8 mouse cellular contexts compared by ENCODE assay signal in the genomic region with DNA sequence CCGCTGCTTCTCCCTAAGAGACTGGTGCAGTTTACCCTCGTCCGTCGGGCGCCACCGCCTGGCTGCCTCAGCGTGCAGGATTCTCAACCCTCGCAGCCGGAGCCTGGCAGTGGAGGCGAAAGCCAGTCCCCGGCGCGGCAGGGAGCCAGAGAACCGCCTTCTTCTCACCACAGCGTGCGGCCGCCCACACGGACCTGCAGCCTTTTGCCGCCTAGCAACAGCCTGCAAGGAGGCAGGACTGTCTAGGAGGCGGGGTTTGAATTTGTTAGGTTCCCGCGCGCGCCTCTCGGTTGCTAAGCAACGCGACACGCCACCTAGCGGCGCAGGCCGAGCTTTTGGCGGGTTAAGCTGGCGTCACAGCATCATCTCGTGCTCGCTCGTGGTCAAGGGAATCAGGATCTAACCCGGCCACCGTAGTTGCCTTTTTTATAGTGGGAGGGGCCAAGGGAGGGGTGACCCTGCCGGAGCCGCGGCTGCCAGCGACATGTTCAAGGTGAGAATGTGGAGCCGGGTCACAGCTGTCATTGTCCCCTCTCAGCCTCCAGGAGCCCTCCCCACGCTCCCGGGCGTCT. TPM values are rescaled to one million over a fixed set of nuclear protein-coding genes. Genes with fewer than 3 reads are reported as not detected.
DNase-seq lines count a peak whose midpoint lies in the region; ATAC-seq and TF ChIP-seq lines count a peak whose summit lies in the region.

A gene (minus strand): TSS at position 108 of the 572 bp plus-strand sequence.
A gene (plus strand): TSS at position 448 of the 572 bp plus-strand sequence.

- peaks cover 3% of the 10 kb centered on the region for H3K27me3 ChIP-seq in ES-Bruce4 (ENCODE audit: control insufficient read depth, insufficient read depth, low read length, poor library complexity, severe bottlenecking)
- H3K27me3 ChIP-seq in forebrain, embryonic 13.5 days = peaks cover 56% of the 10 kb centered on the region
- peaks cover 43% of the 10 kb centered on the region for H3K27me3 ChIP-seq in liver, postnatal 0 days (ENCODE audit: insufficient read depth, low read length)
- H3K27me3 ChIP-seq in neural tube, embryonic 14.5 days (ENCODE audit: control insufficient read depth, insufficient read depth, low read length) = peaks cover 27% of the 10 kb centered on the region

- ATAC-seq in cerebellum, adult (ENCODE audit: insufficient number of reproducible peaks, low FRiP score, low TSS enrichment) = peak; percentile 98
- ATAC-seq in forebrain, embryonic 13.5 days = peak; percentile 99
- ATAC-seq in liver, postnatal 0 days = peak; percentile 99
- ATAC-seq in neural tube, embryonic 14.5 days (ENCODE audit: low read depth) = peak; percentile 99

- 13% methylated on average over 45 of the region's 46 CpGs for WGBS in forebrain, embryonic 13.5 days
- WGBS in large intestine, adult 2 months = 18% methylated on average over 46 of the region's 46 CpGs
- 13% methylated on average over 46 of the region's 46 CpGs for WGBS in liver, postnatal 0 days (ENCODE audit: insufficient replicate concordance)
- WGBS in neural tube, embryonic 14.5 days = 9% methylated on average over 46 of the region's 46 CpGs

- TF ChIP-seq POLR2A in ES-Bruce4 (IDR thresholded peaks at IDR 0.05; ENCODE audit: insufficient read depth, low read length) = peak; percentile 15

- intact Hi-C loops in heart, postnatal 10 days (cut with DNase I) = loop anchor here (1.0 to 5.0 kb wide), 3 partner anchors 77 to 176 kb away; a partner anchor contains a TSS

- H3K4me3 ChIP-seq in ES-Bruce4 (ENCODE audit: low read depth, low read length) = peak within 1 kb of the TSS; percentile 90
- H3K4me3 ChIP-seq in forebrain, embryonic 13.5 days = peak within 1 kb of the TSS; percentile 54
- peak within 1 kb of the TSS; percentile 69 for H3K4me3 ChIP-seq in liver, postnatal 0 days (ENCODE audit: low read depth, low read length)
- H3K4me3 ChIP-seq in neural tube, embryonic 14.5 days (ENCODE audit: low read depth, low read length) = peak within 1 kb of the TSS; percentile 51

- H3K4me1 ChIP-seq in ES-Bruce4 (ENCODE audit: control insufficient read depth, insufficient read depth, low read length) = peaks cover 1% of the 10 kb centered on the region
- peaks cover 9% of the 10 kb centered on the region; the same call in 1 of the 2 replicates for H3K4me1 ChIP-seq in forebrain, embryonic 13.5 days
- no peaks in the 10 kb centered on the region for H3K4me1 ChIP-seq in liver, postnatal 0 days (ENCODE audit: insufficient read depth)
- H3K4me1 ChIP-seq in neural tube, embryonic 14.5 days (ENCODE audit: control insufficient read depth, insufficient read depth, low read length) = no peaks in the 10 kb centered on the region

- no peaks in the 10 kb centered on the region for H3K36me3 ChIP-seq in ES-Bruce4 (ENCODE audit: control insufficient read depth, insufficient read depth, low read length, poor library complexity, severe bottlenecking)
- no peaks in the 10 kb centered on the region for H3K36me3 ChIP-seq in forebrain, embryonic 13.5 days (ENCODE audit: poor library complexity, severe bottlenecking)
- H3K36me3 ChIP-seq in liver, postnatal 0 days (replicated peaks; ENCODE audit: insufficient read depth, low read length) = no peaks in the 10 kb centered on the region
- H3K36me3 ChIP-seq in neural tube, embryonic 14.5 days (ENCODE audit: control insufficient read depth, insufficient read depth, low read length) = no peaks in the 10 kb centered on the region

- TF ChIP-seq CTCF in ES-Bruce4 (IDR thresholded peaks at IDR 0.05; ENCODE audit: low read depth, low read length) = peak; percentile 44
- peak; percentile 86 for TF ChIP-seq CTCF in liver, postnatal 0 days (IDR thresholded peaks at IDR 0.05; ENCODE audit: low read depth)

- no peak within 1 kb of the TSS for H3K27ac ChIP-seq in ES-Bruce4 (ENCODE audit: insufficient read depth, low read length)
- H3K27ac ChIP-seq in forebrain, embryonic 13.5 days = no peak within 1 kb of the TSS; the same call in 1 of the 2 replicates
- peak within 1 kb of the TSS; percentile 50 for H3K27ac ChIP-seq in liver, postnatal 0 days (ENCODE audit: low read depth)
- peak within 1 kb of the TSS; percentile 64 for H3K27ac ChIP-seq in neural tube, embryonic 14.5 days (ENCODE audit: low read depth, low read length)

- no peaks in the 10 kb centered on the region for H3K9me3 ChIP-seq in ES-Bruce4 (replicated peaks; ENCODE audit: control insufficient read depth, insufficient read depth, low read length, poor library complexity, severe bottlenecking)
- H3K9me3 ChIP-seq in forebrain, embryonic 13.5 days (replicated peaks) = no peaks in the 10 kb centered on the region
- no peaks in the 10 kb centered on the region for H3K9me3 ChIP-seq in liver, postnatal 0 days (ENCODE audit: low read length)
- no peaks in the 10 kb centered on the region for H3K9me3 ChIP-seq in neural tube, embryonic 14.5 days (ENCODE audit: control insufficient read depth, low read length)

- DNase-seq in heart, postnatal 10 days = peak; percentile 97
- DNase-seq in large intestine, adult 2 months (ENCODE audit: low read depth, low spot score) = peak; percentile 70
- peak; percentile 95 for DNase-seq in liver, postnatal 0 days
- DNase-seq in testis, postnatal 10 days (ENCODE audit: low spot score) = peak; percentile 95

- TF ChIP-seq EP300 in ES-Bruce4 (IDR thresholded peaks at IDR 0.05; ENCODE audit: insufficient read depth, low read depth, low read length) = 0 out of 2 replicates have a peak, but pooled peaks have one; percentile 5
- peak; percentile 48; the same call in 1 of the 2 replicates for TF ChIP-seq EP300 in liver, postnatal 0 days (IDR thresholded peaks at IDR 0.05; ENCODE audit: low read depth)

- H3K4me2 ChIP-seq in forebrain, embryonic 13.5 days = peak within 1 kb of the TSS; percentile 52
- peak within 1 kb of the TSS; percentile 72 for H3K4me2 ChIP-seq in liver, postnatal 0 days (ENCODE audit: low read depth, low read length)
- H3K4me2 ChIP-seq in neural tube, embryonic 14.5 days (ENCODE audit: low read depth, low read length) = peak within 1 kb of the TSS; percentile 38

- H3K9ac ChIP-seq in ES-Bruce4 (ENCODE audit: low read depth, poor library complexity, severe bottlenecking) = peak within 1 kb of the TSS; percentile 78
- H3K9ac ChIP-seq in forebrain, embryonic 13.5 days = peak within 1 kb of the TSS; percentile 66
- H3K9ac ChIP-seq in liver, postnatal 0 days (replicated peaks) = peak within 1 kb of the TSS; percentile 67
- peak within 1 kb of the TSS; percentile 48 for H3K9ac ChIP-seq in neural tube, embryonic 14.5 days (replicated peaks; ENCODE audit: low read depth, low read length)

RNA-seq across cellular contexts. Expression of the first gene that starts in this region (rescaled TPM):
- polyA plus RNA-seq in ES-Bruce4 (2011; ENCODE audit: insufficient read depth, insufficient read length, low read depth, missing spikeins) = not detected in 2 replicates
- polyA plus RNA-seq in forebrain, embryonic 13.5 days (2015; fragmentation: Nextera tagmentation; extraction: Ambion mirVana) = 0.09 and 0.12 TPM in 2 replicates
- not detected for total RNA-seq in heart, postnatal 10 days (2021)
- polyA plus RNA-seq in large intestine, adult 2 months (2012; rRNA removed) = not detected in 2 replicates
- polyA plus RNA-seq in liver, postnatal 0 days (2015; fragmentation: Nextera tagmentation; extraction: Ambion mirVana) = not detected in 2 replicates
- polyA plus RNA-seq in neural tube, embryonic 14.5 days (2014; fragmentation: Nextera tagmentation; extraction: Ambion mirVana) = not detected in 2 replicates

RNA-seq across cellular contexts. Expression of the second gene that starts in this region (rescaled TPM):
- 36.4 and 38.0 TPM in 2 replicates for polyA plus RNA-seq in ES-Bruce4 (2011; ENCODE audit: insufficient read depth, insufficient read length, low read depth, missing spikeins)
- 133 and 135 TPM in 2 replicates for polyA plus RNA-seq in forebrain, embryonic 13.5 days (2015; fragmentation: Nextera tagmentation; extraction: Ambion mirVana)
- 100 to 1,000 TPM; 186 to 197 TPM for total RNA-seq in heart, postnatal 10 days (2021)
- polyA plus RNA-seq in large intestine, adult 2 months (2012; rRNA removed) = 9.1 and 12.9 TPM in 2 replicates
- 49.7 and 52.9 TPM in 2 replicates for polyA plus RNA-seq in liver, postnatal 0 days (2015; fragmentation: Nextera tagmentation; extraction: Ambion mirVana)
- polyA plus RNA-seq in neural tube, embryonic 14.5 days (2014; fragmentation: Nextera tagmentation; extraction: Ambion mirVana) = 133 and 145 TPM in 2 replicates

Comparison
In these comparisons a context has a peak if more than half of its experiments do, and no peak if none do; other contexts are left out.
1. H3K27ac ChIP-seq: peak in liver, postnatal 0 days (single experiment) and neural tube, embryonic 14.5 days (single experiment); none in ES-Bruce4 (single experiment) and forebrain, embryonic 13.5 days (single experiment).
2. Peak in every context shown above with its lines, with median percentiles within 50 percentile points of each other: H3K4me3 ChIP-seq, H3K9ac ChIP-seq, ATAC-seq, H3K4me2 ChIP-seq and DNase-seq.